Mouse (Mus musculus) G1E (cell line): ENCODE data around the gene Cbx5.

Experiments
- CTCF ChIP-seq: IDR thresholded peaks from 2 replicates; pipeline ENCODE4 v1.5.1; 2012; ENCODE audit warnings: low read depth, low read length, inconsistent platforms, mixed read lengths
- TAL1 ChIP-seq: conservative IDR thresholded peaks from 2 replicates; pipeline ENCODE4 v1.6.1; 2012; ENCODE audit warnings: low read depth, low read length, inconsistent platforms, mixed read lengths

DNA sequence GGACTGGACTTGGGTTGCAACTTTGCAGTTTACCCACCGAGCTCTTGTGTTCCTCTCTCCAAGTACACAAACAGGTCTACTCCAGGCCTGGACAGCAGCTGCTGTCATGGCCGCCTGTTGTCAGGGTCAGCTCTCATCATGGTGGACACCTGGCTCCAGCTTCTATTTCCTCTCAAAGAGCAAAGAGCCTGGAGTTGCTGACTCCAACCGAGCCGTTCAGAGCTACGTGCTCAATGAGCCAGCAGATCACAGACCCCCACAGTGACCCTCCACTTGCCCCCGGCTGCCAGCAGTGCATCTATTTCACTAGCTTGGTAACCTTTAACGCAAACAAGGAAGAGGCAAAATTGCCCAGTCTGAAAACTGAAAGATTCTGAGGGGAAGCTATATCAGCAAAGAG is 49.5 kb downstream of the Cbx5 start:
- TF ChIP-seq CTCF = no peak
- no peak for TF ChIP-seq TAL1
